Mouse (Mus musculus) ovary, adult 18-20 months (tissue): ENCODE measurements at regions not wholly inside any gene's neighbourhood (a gene's known extent, or its start where the extent isn't known, plus 50 kb on each side); places are given as distances from the start of the nearest gene placed in this dataset.

ENCODE experiments used
- DNase-seq: peaks from one replicate; pipeline ENCODE4 v3.0.0; 2022; ENCODE audit warnings: low spot score, mixed read lengths

GRCm38 (mm10) chr14:72853104-72853503 lies 143.3 kb upstream of the Fndc3a start:
- DNase-seq = no peak

GRCm38 (mm10) chr14:72850884-72851283 lies 141.1 kb upstream of the Fndc3a start:
- no peak for DNase-seq

- DNase-seq = no peak
These were observed 138.6 kb upstream of the Fndc3a start for GRCm38 (mm10) chr14:72848271-72848955.

GRCm38 (mm10) chr14:72847466-72847865 lies 137.7 kb upstream of the Fndc3a start:
- DNase-seq = no peak

- DNase-seq = no peak
These were observed 136.0 kb upstream of the Fndc3a start for GRCm38 (mm10) chr14:72845621-72846440.

- DNase-seq = no peak
These were observed 135.1 kb upstream of the Fndc3a start for GRCm38 (mm10) chr14:72844753-72845369.

GRCm38 (mm10) chr14:72841753-72842152 lies 131.9 kb upstream of the Fndc3a start:
- DNase-seq = no peak

GRCm38 (mm10) chr14:72835158-72835557 lies 125.4 kb upstream of the Fndc3a start:
- no peak for DNase-seq

GRCm38 (mm10) chr14:72829261-72829660 lies 119.5 kb upstream of the Fndc3a start:
- DNase-seq = no peak

- DNase-seq = no peak
These were observed 115.7 kb upstream of the Fndc3a start for GRCm38 (mm10) chr14:72825549-72825948.

GRCm38 (mm10) chr14:72822231-72822615 lies 112.4 kb upstream of the Fndc3a start:
- no peak for DNase-seq

- no peak for DNase-seq
These were observed 111.9 kb upstream of the Fndc3a start for GRCm38 (mm10) chr14:72821517-72822230.

GRCm38 (mm10) chr14:72819037-72819436 lies 109.2 kb upstream of the Fndc3a start:
- no peak for DNase-seq

GRCm38 (mm10) chr14:72817764-72818163 lies 108.0 kb upstream of the Fndc3a start:
- no peak for DNase-seq

- no peak for DNase-seq
These were observed 107.0 kb upstream of the Fndc3a start for GRCm38 (mm10) chr14:72816847-72817246.

- no peak for DNase-seq
These were observed 99.3 kb upstream of the Fndc3a start for GRCm38 (mm10) chr14:72809138-72809537.

- DNase-seq = no peak
These were observed 98.1 kb upstream of the Fndc3a start for GRCm38 (mm10) chr14:72807947-72808346.

- no peak for DNase-seq
These were observed 97.5 kb upstream of the Fndc3a start for GRCm38 (mm10) chr14:72807286-72807685.

- DNase-seq = no peak
These were observed 96.8 kb upstream of the Fndc3a start for GRCm38 (mm10) chr14:72806598-72806997.

- DNase-seq = no peak
These were observed 93.8 kb upstream of the Fndc3a start for GRCm38 (mm10) chr14:72803579-72803978.

GRCm38 (mm10) chr14:72790654-72791053 lies 80.9 kb upstream of the Fndc3a start:
- DNase-seq = no peak

GRCm38 (mm10) chr14:72786929-72787328 lies 77.1 kb upstream of the Fndc3a start:
- DNase-seq = no peak
